Mouse (Mus musculus) brain, embryonic 14.5 days (tissue): ENCODE measurements at regions not wholly inside any gene's neighbourhood (a gene's known extent, or its start where the extent isn't known, plus 50 kb on each side); places are given as distances from the start of the nearest gene placed in this dataset.

Experiments
- DNase-seq: peaks from one replicate; pipeline ENCODE4 v3.0.0-alpha.2; 2011; ENCODE audit warnings: low read depth
- CTCF ChIP-seq: fragments of 200-500 bp; IDR thresholded peaks from 2 replicates; pipeline ENCODE4 v1.5.1; 2012; ENCODE audit warnings: inconsistent platforms, mild to moderate bottlenecking, moderate library complexity, borderline replicate concordance; ENCODE audit not compliant: insufficient read depth, insufficient read length; ENCODE audit errors: extremely low read depth
- POLR2A ChIP-seq: fragments of 200-500 bp; IDR thresholded peaks from 2 replicates; pipeline ENCODE4 v1.6.1; 2012; ENCODE audit warnings: mild to moderate bottlenecking, inconsistent platforms, borderline replicate concordance; ENCODE audit not compliant: poor library complexity, insufficient read depth, insufficient read length, severe bottlenecking; ENCODE audit errors: extremely low read depth

DNA sequence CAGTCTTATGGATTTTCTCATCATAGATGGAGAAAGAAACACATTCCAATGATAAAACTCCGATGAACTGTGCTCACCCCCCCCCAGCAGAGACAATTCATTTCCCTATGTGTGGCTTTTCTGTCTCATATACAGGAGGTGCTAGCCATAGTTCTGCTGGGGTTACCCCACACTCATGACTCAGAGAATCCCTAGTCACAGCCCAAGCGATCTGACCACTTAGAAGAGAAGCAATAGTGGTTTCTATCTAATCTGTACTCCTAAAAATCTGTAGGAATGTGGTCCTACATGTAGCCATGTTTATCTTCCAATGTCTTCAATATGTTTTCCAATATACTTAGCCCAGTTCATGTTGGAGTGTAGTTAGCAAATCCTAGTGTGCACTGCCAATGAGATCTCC is 163.3 kb downstream of the Olfr164 start:
- TF ChIP-seq POLR2A (no peak), CTCF (no peak)
- no peak for DNase-seq

DNA sequence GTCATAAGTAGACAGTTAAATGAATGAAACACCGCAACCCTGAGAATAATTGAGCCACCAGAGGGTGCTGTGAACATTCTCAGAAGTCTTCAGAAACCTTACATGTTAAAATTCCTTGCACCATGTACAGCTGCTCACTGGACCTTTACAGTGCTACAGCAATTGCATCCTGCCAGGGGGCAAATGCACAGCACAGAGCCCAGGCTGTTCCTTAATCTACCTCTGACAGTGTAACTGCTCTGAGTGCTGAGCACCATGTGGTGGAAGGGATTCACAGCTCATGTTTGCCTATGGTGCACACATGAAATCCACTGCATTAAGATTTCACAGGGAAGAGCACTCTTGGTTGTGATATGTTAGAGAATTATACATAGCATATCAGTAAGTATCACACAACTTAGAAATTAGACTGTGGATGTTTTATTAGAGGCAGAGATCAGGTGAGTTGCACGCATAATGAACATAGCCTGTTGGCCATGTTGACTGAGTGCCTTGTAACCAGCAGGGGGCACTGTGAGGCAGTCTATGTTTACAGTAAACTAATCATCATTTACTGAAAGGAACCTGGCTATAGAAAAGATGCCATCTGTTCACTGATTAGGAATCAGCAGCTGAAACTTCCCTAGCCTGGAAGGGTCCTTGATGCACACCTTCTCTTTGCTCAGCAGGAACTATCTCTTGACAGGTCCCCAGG is 167.4 kb downstream of the Olfr164 start:
- no peak for DNase-seq
- TF ChIP-seq POLR2A: no peak
- no peak for TF ChIP-seq CTCF
